Mouse (Mus musculus): ENCODE data around the gene Clic6. TPM values are rescaled to one million over a fixed set of nuclear protein-coding genes. Genes with fewer than 3 reads are reported as not detected.
"Not testable (repeated sequence)": the region's sequence is repeated elsewhere in the genome, so short reads cannot be mapped to it uniquely, and the experiment has no call there.

The Clic6 gene
- polyA plus RNA-seq, 1 experiment from 2014 or later: 16.4 TPM

GRCm38 (mm10) chr16:92507573-92507972 lies 22.0 kb downstream of the Clic6 start:
- WGBS: 51% methylated on average over 4 of the region's 4 CpGs

DNA sequence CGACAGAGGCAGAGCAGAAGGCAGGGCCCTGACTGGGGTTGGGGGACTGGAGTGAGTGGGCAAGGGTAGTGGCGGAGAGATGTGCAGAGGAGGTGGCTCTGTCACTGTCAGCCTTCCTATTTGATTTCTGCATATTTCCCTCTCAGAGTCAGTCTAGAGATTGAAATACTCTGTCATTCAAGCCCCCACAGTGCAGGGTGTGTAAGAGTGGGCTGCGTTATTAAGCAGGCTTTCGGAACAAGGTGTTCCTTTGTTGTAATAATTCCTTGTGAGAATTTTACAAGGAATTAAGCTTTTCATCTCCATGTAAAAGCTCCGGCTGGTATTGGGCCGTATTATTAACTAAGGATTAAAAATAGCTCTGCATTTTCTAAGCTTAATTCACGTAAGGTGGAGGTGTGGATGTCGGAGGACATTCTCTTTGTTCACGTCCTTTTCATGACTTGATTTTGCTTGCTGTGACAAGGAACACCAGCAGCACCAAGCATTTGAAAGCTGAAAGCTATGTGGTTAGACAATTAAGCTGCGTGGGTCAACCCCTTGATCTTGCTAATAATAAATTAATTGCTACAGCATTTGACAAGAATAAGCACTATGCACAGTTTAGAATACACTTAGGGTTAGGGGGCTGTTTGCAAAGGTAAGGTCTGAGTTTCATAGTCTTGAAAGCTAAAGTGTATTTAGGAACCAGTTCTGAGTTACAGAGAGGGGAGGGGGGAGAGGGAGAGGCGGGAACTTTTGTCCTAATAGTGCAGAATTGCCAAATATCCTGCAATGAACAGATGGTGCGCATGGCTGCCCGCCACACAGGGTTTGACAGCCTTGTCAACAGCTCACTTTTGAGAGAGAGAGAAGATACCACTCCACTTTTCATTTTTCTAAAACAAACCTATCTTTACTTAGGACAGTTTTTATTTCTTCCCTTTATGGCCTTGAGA lies 25.6 kb downstream of the Clic6 start:
- peak; percentile 85 for ATAC-seq (ENCODE audit: low read depth)
- Histone ChIP-seq H3K4me1 (replicated peaks; ENCODE audit: control insufficient read depth, insufficient read depth, low read length) (peaks cover 21% of the 10 kb centered on the region), H3K9ac (ENCODE audit: low read length) (no peak overlapping the region), H3K27ac (ENCODE audit: low read length) (peak overlapping the region; percentile 63), H3K9me3 (ENCODE audit: control insufficient read depth, low read length) (no peaks in the 10 kb centered on the region), H3K27me3 (ENCODE audit: control insufficient read depth, insufficient read depth, low read depth, low read length) (no peaks in the 10 kb centered on the region), H3K4me2 (ENCODE audit: low read depth, low read length) (no peak overlapping the region), H3K4me3 (ENCODE audit: low read length) (no peak overlapping the region), H3K36me3 (ENCODE audit: control insufficient read depth, insufficient read depth, low read length) (no peaks in the 10 kb centered on the region)
- WGBS: 48% methylated on average over 13 of the region's 13 CpGs

More at GRCm38 (mm10) chr16:92507573-92507972, 22.0 kb downstream of the Clic6 start:
- Histone ChIP-seq H3K4me1 (replicated peaks; ENCODE audit: control insufficient read depth, insufficient read depth, low read length) (peaks cover 21% of the 10 kb centered on the region), H3K9ac (ENCODE audit: low read length) (no peak overlapping the region), H3K4me3 (ENCODE audit: low read length) (no peak overlapping the region), H3K36me3 (ENCODE audit: control insufficient read depth, insufficient read depth, low read length) (no peaks in the 10 kb centered on the region), H3K4me2 (ENCODE audit: low read depth, low read length) (no peak overlapping the region), H3K9me3 (ENCODE audit: control insufficient read depth, low read length) (no peaks in the 10 kb centered on the region), H3K27ac (ENCODE audit: low read length) (peak overlapping the region; percentile 60), H3K27me3 (ENCODE audit: control insufficient read depth, insufficient read depth, low read depth, low read length) (no peaks in the 10 kb centered on the region)
- peak; percentile 68 for ATAC-seq (ENCODE audit: low read depth)

DNA sequence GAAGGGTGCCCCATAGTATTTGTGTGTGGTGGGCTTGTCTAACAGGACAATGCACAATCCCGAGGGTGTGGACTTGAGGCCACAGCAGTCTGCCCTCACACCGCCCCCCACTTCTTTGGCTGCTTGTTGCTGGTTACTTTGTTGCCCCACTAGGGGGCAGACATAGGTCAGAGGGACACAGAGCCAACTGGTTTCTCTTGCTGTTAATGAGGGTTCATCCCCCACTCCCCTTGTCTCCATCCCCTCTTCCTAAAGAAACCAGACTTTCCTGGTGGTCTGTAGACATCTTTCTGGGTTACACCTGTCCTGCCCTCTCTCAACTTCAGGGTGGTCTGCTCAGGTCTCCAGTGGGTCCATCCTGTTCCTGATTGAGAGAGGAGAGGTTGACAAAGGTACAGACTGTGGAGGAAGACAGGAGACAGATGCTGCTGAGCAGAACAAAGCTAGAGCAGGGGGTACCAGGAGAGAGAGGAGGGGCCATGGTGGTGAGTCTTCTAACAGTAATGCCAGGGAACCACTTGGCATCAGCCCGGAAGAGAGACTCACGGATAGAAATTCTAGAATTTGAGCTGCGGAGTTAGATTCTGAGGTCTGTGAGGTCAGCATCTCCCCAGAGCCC lies 26.3 kb downstream of the Clic6 start:
- no peaks in the 10 kb centered on the region for H3K9me3 ChIP-seq (ENCODE audit: control insufficient read depth, low read length)
- peaks cover 21% of the 10 kb centered on the region for H3K4me1 ChIP-seq (replicated peaks; ENCODE audit: control insufficient read depth, insufficient read depth, low read length)
- WGBS: 58% methylated on average over 5 of the region's 5 CpGs
- ATAC-seq (ENCODE audit: low read depth): peak; percentile 44
- no peak overlapping the region for H3K9ac ChIP-seq (ENCODE audit: low read length)
- H3K27me3 ChIP-seq (ENCODE audit: control insufficient read depth, insufficient read depth, low read depth, low read length): no peaks in the 10 kb centered on the region
- H3K27ac ChIP-seq (ENCODE audit: low read length): peak overlapping the region; percentile 63
- H3K4me3 ChIP-seq (ENCODE audit: low read length): no peak overlapping the region
- no peak overlapping the region for H3K4me2 ChIP-seq (ENCODE audit: low read depth, low read length)
- no peaks in the 10 kb centered on the region for H3K36me3 ChIP-seq (ENCODE audit: control insufficient read depth, insufficient read depth, low read length)

DNA sequence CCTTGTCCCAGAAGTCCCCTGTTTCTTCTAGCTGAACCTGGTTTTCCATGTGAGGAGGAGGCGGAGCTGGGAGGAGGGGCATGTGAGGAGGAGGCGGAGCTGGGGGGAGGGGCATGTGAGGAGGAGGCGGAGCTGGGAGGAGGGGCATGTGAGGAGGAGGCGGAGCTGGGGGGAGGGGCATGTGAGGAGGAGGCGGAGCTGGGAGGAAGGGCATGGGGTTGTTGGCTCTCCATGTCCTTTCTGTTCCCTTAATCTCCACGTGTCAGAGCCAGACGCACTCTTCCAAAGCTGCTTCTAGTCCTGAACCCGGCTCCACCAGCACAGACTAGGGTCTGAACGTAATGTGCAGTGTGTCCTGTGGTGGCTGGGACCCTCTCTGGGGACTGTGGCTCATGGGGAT lies 29.4 kb downstream of the Clic6 start:
- H3K4me1 ChIP-seq (replicated peaks; ENCODE audit: control insufficient read depth, insufficient read depth, low read length): peaks cover 28% of the 10 kb centered on the region
- ATAC-seq (ENCODE audit: low read depth); H3K4me3 ChIP-seq (ENCODE audit: low read length); H3K9me3 ChIP-seq (ENCODE audit: control insufficient read depth, low read length); H3K9ac ChIP-seq (ENCODE audit: low read length); H3K4me2 ChIP-seq (ENCODE audit: low read depth, low read length); H3K36me3 ChIP-seq (ENCODE audit: control insufficient read depth, insufficient read depth, low read length); H3K27ac ChIP-seq (ENCODE audit: low read length); H3K27me3 ChIP-seq (ENCODE audit: control insufficient read depth, insufficient read depth, low read depth, low read length): not testable (repeated sequence)
- 73% methylated on average over 9 of the region's 9 CpGs for WGBS

DNA sequence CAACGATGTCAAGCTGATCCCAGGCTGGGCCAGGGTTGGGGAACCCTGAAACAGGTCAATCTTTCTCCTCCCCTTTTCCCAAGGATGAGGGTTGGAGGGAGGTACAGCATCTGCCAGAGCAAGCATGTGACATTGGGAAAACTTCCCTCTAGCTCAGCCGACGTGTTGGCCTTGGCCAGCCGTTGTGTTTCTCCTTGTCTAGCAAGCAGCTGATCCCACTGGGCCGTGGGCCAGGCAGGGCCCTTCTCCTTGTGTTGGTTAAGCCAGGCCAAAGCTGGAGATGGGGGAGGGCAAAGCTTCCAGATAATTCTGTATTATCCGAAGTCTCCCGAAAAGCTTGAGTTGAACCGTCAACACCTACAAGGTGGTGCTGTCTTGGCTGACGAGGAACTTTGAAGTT lies 30.6 kb downstream of the Clic6 start:
- 42% methylated on average over 9 of the region's 9 CpGs for WGBS

DNA sequence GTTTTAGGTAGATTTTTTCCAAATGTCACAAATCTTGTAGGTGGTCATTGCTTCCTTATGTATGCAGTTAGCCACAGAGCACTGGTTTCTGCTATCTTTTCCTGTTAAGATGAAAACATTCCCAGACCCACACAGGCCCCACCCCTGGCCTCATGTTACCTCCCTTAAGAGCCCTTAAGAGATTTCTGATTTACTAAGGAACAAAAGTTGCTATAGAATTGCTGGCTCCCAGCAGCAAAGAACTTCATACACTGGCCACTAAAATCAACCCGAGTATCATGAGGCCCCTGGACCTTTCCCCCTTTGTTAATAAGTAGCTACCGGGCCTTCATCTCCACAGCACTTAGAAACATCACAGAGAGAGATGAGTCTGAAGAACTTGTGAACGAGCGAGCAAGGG lies 33.2 kb downstream of the Clic6 start:
- Histone ChIP-seq H3K27me3 (ENCODE audit: control insufficient read depth, insufficient read depth, low read depth, low read length) (no peaks in the 10 kb centered on the region), H3K9me3 (ENCODE audit: control insufficient read depth, low read length) (no peaks in the 10 kb centered on the region), H3K9ac (ENCODE audit: low read length) (no peak overlapping the region), H3K4me3 (ENCODE audit: low read length) (no peak overlapping the region; the same call in 1 of the 2 replicates), H3K4me1 (replicated peaks; ENCODE audit: control insufficient read depth, insufficient read depth, low read length) (peaks cover 24% of the 10 kb centered on the region), H3K4me2 (ENCODE audit: low read depth, low read length) (peak overlapping the region; percentile 23; the same call in 1 of the 2 replicates), H3K27ac (ENCODE audit: low read length) (peak overlapping the region; percentile 76), H3K36me3 (ENCODE audit: control insufficient read depth, insufficient read depth, low read length) (no peaks in the 10 kb centered on the region)
- ATAC-seq (ENCODE audit: low read depth): peak; percentile 50
- WGBS: 45% methylated on average over 4 of the region's 4 CpGs

More for the DNA sequence above, 30.6 kb downstream of the Clic6 start:
- Histone ChIP-seq H3K9me3 (ENCODE audit: control insufficient read depth, low read length) (no peaks in the 10 kb centered on the region), H3K27ac (ENCODE audit: low read length) (no peak overlapping the region), H3K36me3 (ENCODE audit: control insufficient read depth, insufficient read depth, low read length) (no peaks in the 10 kb centered on the region), H3K4me3 (ENCODE audit: low read length) (no peak overlapping the region), H3K4me2 (ENCODE audit: low read depth, low read length) (no peak overlapping the region), H3K27me3 (ENCODE audit: control insufficient read depth, insufficient read depth, low read depth, low read length) (no peaks in the 10 kb centered on the region), H3K9ac (ENCODE audit: low read length) (no peak overlapping the region), H3K4me1 (replicated peaks; ENCODE audit: control insufficient read depth, insufficient read depth, low read length) (peaks cover 26% of the 10 kb centered on the region)
- ATAC-seq (ENCODE audit: low read depth): peak; percentile 73

DNA sequence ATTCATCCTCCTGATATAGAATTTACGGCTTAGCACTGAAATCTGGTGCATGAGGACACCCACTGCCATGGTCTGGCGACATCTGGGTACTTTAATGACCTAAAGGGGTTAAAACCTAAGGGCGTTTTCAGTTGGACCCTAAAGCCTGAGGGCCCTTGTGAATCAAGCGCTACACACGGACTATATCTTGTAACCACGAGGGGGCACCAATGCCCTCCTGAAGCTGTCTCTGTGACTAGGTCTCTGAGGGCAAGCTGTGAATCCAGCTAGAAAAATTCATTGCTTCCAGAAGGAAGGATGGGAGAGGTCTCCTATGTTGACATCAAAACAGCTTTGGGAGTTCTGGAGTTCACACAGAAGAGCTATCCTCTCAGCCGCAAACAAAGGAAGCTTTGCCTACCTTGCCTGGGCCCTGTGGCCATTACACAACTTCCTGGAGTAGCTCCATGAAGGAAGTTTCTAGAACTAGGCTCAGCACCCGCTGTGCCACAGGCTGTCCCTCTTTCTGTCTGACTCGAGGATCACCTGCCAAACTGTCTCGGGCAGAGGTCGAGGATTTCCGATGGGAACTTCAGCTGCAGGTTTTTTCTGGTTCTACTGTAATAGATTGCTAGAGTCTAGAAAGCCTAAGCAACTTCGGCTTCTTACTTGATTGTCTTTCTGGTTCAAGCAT lies 34.4 kb downstream of the Clic6 start:
- H3K36me3 ChIP-seq (ENCODE audit: control insufficient read depth, insufficient read depth, low read length): no peaks in the 10 kb centered on the region
- H3K4me3 ChIP-seq (ENCODE audit: low read length): no peak overlapping the region
- no peak overlapping the region for H3K4me2 ChIP-seq (ENCODE audit: low read depth, low read length)
- ATAC-seq (ENCODE audit: low read depth): no peak
- 44% methylated on average over 13 of the region's 13 CpGs for WGBS
- H3K27me3 ChIP-seq (ENCODE audit: control insufficient read depth, insufficient read depth, low read depth, low read length): no peaks in the 10 kb centered on the region
- H3K9me3 ChIP-seq (ENCODE audit: control insufficient read depth, low read length): no peaks in the 10 kb centered on the region
- H3K27ac ChIP-seq (ENCODE audit: low read length): no peak overlapping the region
- H3K4me1 ChIP-seq (replicated peaks; ENCODE audit: control insufficient read depth, insufficient read depth, low read length): peaks cover 26% of the 10 kb centered on the region
- H3K9ac ChIP-seq (ENCODE audit: low read length): no peak overlapping the region

- no peaks in the 10 kb centered on the region for H3K27me3 ChIP-seq (ENCODE audit: control insufficient read depth, insufficient read depth, low read depth, low read length)
- H3K4me2 ChIP-seq (ENCODE audit: low read depth, low read length): no peak overlapping the region
- H3K4me3 ChIP-seq (ENCODE audit: low read length): no peak overlapping the region
- H3K9ac ChIP-seq (ENCODE audit: low read length): no peak overlapping the region
- H3K9me3 ChIP-seq (ENCODE audit: control insufficient read depth, low read length): no peaks in the 10 kb centered on the region
- H3K27ac ChIP-seq (ENCODE audit: low read length): no peak overlapping the region
- H3K4me1 ChIP-seq (replicated peaks; ENCODE audit: control insufficient read depth, insufficient read depth, low read length): peaks cover 24% of the 10 kb centered on the region
- ATAC-seq (ENCODE audit: low read depth): peak; percentile 20; the same call in 1 of the 2 replicates
- WGBS: 44% methylated on average over 8 of the region's 8 CpGs
- H3K36me3 ChIP-seq (ENCODE audit: control insufficient read depth, insufficient read depth, low read length): no peaks in the 10 kb centered on the region
These were observed 37.8 kb downstream of the Clic6 start for GRCm38 (mm10) chr16:92523351-92523750.

DNA sequence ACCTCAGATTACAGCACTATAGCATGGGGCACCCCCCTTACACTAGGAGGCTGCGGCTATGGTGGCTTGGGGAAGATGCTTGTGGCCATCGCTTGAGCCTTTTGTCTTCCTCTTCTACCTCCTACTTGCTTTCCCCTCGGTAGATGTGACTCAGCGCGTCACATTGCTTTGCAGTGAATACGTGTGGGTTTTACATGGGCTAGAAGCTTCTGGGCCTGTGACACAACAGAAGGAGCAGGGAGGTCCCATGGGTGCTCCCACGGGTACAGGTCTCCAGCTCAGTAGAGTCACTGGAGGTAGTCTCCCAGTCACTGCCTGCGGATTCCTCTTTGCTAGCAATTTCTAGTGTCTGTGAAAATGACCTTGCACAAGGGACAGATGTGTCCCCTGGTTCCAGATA lies 39.1 kb downstream of the Clic6 start:
- H3K27ac ChIP-seq (ENCODE audit: low read length): no peak overlapping the region
- no peak overlapping the region for H3K4me2 ChIP-seq (ENCODE audit: low read depth, low read length)
- no peak overlapping the region for H3K4me3 ChIP-seq (ENCODE audit: low read length)
- no peaks in the 10 kb centered on the region for H3K27me3 ChIP-seq (ENCODE audit: control insufficient read depth, insufficient read depth, low read depth, low read length)
- peaks cover 13% of the 10 kb centered on the region; the same call in 1 of the 2 replicates for H3K4me1 ChIP-seq (replicated peaks; ENCODE audit: control insufficient read depth, insufficient read depth, low read length)
- H3K36me3 ChIP-seq (ENCODE audit: control insufficient read depth, insufficient read depth, low read length): peaks cover 5% of the 10 kb centered on the region
- peaks cover 3% of the 10 kb centered on the region; the same call in 1 of the 2 replicates for H3K9me3 ChIP-seq (ENCODE audit: control insufficient read depth, low read length)
- ATAC-seq (ENCODE audit: low read depth): no peak
- no peak overlapping the region for H3K9ac ChIP-seq (ENCODE audit: low read length)
- WGBS: 80% methylated on average over 8 of the region's 8 CpGs

All from lung, embryonic 16.5 days (tissue).